Mouse (Mus musculus): ENCODE results near the gene Plcxd2.

Plcxd2 gene

DNA sequence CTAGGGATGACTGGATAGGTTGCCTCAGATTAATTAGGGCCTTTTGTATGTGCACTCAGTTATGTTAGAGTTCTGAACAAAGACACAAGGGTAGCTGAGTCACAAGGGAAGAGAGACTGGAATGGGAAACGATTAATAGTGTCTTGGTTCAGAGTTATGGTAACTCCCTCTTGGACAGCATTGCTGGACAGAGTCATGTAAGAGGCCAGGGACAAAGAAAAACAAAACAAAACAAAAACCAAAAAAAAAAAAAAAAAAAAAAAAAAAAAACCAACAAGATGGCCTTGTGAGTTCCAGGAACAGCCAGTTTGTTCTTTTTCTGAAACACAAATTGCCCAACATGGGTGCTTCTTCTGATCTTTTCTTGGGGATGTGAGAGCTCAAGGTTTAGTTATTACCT lies 23.8 kb downstream of the Plcxd2 start:
- no peak for DNase-seq (ENCODE audit: low spot score)

DNA sequence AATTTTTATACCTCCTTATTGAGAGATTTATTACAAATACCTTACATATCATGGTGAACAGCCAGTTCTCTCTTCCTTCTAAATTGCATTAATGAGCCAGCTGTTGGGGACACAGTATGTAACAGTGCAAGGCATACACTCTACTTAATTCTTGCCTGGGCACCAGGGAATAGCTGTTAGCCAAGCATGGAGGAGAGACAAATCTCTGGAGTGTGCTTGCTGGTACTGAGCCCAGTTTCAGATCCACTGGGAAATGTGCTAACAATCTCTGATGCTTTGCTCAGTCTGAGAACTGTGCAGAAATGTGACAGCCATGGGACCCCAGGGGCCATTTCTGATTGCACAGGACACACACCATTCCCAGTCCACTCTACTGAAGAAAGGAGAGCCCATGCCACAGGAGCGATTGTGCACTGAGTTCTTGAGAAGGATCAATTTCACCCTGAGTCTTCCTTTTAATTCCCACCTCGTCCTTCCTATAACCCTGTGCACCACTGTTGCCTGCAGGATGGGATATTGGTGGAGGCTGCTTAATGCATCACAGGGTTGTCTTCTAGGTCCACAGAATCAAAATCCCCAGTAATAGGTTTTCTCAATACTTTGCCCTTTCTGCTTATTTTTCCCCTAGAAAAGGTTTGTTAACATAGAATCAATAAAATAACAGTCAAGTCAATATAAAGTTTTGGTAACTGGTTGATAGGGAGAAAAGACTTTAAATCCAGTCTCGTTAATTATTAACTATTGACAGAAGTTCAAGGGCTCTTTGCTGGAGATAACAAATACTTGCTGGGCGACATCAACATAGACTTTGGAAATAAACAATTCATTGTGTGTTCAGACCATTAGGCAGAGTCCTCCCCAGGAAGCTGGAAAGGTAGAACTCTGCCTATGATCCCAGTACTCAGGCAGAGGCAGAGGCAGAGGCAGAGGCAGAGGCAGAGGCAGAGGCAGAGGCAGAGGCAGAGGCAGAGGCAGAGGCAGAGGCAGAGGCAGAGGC lies 25.1 kb downstream of the Plcxd2 start:
- DNase-seq (ENCODE audit: low spot score) = no peak

DNA sequence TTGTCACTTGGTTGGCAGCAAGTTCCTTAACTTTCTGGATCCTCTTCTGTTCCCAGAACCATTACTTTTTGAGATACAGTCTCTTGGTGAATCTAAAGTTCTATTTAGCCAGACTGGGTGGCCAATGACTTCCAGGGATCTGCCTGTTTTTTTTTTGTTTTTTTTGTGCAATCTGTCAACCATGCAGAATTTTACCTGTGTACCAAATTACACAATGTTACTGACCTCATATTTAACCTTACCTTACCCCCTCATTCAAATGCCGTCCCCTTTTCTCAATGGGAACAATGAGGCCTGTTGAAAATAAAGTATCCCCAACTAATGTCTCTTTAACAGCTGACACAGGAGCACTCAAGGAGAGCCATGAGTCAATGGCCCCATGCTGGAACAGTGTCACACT lies 33.8 kb downstream of the Plcxd2 start:
- no peak for DNase-seq (ENCODE audit: low spot score)

DNA sequence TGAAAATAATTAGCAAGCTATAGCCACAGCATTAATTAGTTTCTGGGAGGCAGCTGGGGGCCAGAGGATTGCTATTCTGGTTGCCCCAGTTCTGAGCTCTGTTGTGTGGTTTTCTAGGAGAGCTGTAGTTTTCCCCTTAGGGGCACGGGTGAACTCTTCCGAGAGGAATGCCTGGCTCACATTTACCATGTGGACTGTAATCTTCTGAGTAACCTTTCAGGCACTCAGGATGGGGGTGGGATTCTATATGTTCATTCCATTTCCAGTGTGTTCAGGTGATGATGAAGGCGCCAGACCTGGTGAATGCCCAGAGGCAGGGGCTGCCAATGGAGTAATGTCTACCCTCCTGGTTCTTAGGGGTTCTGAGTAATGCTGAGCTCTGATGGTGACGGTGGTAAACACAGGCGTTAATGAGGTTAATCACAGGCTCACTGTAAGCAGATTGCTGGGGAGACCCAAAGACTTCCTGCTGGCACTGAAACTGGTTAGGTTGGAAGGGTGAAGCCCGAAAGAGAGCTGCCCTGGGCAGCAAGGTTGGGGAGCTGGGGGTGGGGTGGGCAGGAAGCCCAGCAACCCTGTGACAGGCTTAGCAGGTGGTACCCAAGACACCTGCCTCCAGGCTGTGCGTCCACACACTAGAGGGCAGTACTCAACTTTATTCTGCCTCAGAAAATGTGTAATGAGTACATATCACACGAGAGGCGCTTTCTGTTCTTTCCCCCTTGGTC lies 35.9 kb downstream of the Plcxd2 start:
- DNase-seq (ENCODE audit: low spot score) = no peak

DNA sequence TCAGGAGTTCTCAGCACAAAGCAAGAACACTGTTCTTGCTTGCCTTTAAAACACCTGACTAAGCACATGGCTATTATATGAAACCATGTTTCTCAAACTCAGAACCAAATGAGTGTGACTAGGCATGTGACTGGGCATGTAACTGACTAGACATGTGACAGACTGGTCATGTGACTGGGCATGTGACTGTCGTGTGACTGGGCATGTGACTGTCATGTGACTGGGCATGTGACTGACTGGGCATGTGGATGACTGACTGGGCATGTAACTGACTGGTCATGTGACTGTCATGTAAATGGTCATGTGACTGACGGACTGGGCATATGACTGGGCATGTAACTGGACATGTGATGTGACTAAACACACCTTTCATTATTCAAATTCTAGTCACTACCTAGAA lies 39.8 kb downstream of the Plcxd2 start:
- DNase-seq (ENCODE audit: low spot score) = no peak

DNA sequence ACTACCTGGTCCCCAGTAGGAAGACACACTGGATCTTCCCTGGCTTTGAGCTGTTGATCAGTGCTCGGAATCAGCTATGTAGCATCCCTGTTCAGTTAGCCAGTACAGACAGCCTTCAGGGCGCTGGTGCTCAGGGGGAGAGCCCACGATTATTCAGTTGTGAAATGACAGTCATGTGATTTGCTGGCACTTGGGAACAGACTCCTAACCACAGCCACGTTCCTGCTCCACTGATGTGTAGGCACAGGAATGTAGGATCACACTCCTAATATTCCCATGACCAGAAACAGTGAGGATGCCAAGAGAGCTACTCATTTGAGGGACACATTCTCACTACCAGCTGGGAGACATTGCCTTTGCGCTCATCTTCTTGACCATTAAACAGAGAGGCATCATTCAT lies 41.3 kb downstream of the Plcxd2 start:
- no peak for DNase-seq (ENCODE audit: low spot score)

DNA sequence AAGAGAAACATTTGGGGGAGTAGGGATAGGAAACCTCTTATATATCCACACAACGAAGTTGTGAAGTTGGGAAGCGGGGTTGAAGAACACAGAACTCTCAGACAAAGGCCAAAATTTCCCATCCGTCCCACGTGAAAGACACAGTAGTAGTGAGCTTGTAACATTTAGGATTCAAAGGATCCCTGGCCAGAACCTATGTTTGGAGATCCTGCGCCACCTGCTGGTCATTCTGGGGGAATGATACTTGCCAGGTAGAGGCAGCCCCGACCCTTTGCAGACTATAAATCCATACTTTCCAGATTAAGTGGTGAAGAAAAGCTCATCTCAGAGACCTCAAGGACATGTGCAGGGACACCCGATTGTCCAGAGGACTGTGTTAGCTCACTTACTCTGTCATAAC lies 42.5 kb downstream of the Plcxd2 start:
- DNase-seq (ENCODE audit: low spot score) = peak; percentile 38

DNA sequence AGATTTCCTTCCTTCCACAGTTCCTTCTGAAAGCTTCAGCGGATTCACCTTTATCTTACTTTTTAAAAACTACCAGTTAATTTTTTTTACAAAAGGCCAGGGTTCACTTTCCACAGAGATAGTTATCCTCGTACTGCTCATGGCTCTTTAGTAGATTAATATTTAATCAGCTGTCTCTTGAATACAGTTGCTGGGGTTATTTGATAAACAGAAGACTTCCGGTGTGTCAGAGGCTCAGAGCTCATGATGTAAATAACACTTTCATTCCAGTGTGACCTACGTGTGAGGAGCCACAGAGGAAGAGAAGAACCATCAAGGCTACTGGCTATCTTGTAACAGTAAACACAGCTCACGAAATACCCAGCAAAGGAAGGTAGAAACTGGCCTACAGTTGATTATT lies 43.4 kb downstream of the Plcxd2 start:
- no peak for DNase-seq (ENCODE audit: low spot score)

DNA sequence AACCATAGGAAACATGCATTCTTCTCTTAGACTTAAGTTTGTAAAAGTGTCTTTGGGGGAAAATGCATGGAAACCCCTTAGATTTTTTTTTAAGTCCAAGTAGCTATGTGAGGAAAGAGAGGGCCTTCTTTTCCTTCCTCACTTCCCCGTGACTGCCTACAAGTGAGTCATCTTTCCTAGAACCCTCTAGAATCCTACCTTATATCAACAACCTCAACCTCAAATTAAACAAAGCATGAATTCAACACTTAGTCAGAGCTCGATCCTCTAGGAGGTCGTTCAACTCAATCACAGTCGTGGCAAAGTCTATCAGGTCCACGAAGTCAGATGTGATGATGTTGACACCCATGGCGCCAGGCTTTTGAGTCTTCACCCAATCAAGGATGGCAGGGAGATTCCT lies 45.2 kb downstream of the Plcxd2 start:
- no peak for DNase-seq (ENCODE audit: low spot score)

DNA sequence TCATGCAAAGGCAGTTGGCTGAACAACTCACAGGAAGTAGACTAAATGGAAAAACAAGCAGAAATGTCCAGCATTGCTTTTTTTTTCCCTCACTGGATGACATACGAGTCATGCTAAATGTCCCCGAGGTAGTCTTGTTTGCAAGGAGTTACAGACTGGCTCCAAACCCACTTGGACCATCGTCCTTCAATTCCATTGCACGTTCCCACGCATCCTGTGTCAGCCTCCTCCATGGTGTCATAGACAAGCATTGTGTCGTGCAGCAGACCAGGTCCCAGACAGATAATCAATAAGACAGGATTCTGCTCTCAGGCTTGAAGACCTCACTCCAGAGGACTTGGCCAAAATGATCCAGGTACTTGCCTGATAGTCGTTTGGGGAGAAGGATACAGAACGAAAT lies 46.2 kb downstream of the Plcxd2 start:
- no peak for DNase-seq (ENCODE audit: low spot score)

DNA sequence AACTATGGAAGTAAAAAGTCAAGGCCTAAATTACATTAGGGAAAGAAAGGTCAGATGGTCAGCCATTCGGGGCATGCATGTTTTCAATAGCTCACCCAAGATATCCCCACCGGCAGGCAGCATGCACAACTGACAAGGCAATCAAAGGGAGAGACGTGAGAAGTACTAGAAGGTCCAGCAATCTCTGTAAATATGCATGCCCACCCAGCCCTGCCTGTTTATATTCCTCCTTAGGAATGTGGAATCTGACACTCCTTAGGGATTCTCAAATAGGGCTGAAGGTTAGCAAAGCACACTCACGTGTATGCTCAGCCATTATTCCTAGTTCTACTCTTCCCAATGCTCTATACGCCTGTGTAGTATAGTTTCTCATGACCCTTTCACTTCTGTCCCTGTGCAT lies 46.9 kb downstream of the Plcxd2 start:
- no peak for DNase-seq (ENCODE audit: low spot score)

DNA sequence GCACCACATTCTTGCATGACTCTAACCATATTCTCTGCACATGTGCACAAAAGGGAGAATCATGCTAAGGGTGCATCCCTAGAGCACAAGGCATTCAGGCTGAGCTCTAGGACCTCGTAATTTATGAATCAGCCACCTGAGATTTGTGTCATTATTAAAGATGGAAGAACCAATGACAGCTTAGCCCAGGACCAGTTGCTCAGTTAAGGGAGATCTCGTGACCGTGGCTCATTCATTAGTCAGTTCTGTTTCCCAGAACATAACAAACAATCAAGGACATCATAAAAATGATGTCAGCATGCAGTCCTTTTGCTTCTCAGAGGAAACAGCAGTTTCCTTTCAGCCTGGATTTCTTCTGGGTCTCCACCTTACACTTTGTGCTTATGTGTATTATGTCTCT lies 49.0 kb downstream of the Plcxd2 start:
- no peak for DNase-seq (ENCODE audit: low spot score)

DNA sequence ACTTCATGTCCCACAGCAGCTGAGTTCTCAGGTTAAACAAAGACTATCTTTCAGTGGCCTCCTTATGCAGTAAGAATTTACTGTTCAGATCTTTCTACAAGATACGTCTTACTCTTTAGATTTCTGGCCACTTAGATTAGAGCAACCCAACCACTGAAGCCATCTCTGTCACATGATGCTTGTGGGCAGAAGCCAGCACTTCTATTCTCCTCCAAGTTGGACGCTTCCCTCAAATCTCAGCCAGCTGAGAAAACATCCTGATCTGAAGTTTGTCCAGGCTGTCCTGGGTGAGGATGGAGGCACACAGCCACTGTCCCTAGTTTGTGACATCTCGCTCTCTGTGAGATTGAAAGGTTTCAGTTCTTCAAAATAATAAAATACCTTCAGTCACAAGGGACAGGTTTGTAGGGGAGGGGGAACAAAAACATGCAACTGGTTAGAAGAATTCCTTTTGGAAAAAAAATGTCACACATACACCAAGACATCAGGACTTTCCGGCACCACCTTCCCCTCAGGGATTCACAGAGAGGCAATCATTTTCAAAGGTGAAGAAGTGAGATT lies 53.5 kb downstream of the Plcxd2 start:
- DNase-seq (ENCODE audit: low spot score) = no peak

DNA sequence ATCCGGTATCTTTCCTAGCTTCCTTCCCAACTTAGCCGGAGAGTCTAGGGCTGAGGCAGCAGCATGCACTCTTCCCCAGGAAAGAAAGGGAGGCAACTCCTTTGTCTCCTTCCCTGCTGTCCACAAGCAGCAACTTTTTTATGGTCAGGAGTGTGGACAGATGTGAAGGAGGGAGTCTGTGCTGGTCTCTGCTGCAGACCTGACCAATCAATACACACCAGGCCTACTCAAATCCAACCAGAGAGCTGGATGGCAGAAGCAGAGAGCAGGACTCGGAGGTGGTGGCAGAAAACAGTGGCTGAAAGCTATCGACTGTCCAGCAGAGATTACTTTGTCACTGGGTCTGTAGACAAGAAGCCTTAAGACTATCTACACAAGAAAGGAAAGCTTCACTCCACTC lies 56.6 kb downstream of the Plcxd2 start, which contains the start of gene Phldb2:
TSS of gene Phldb2 (minus strand) at position 205 of the 400 bp plus-strand sequence.
- DNase-seq (ENCODE audit: low spot score) = no peak

DNA sequence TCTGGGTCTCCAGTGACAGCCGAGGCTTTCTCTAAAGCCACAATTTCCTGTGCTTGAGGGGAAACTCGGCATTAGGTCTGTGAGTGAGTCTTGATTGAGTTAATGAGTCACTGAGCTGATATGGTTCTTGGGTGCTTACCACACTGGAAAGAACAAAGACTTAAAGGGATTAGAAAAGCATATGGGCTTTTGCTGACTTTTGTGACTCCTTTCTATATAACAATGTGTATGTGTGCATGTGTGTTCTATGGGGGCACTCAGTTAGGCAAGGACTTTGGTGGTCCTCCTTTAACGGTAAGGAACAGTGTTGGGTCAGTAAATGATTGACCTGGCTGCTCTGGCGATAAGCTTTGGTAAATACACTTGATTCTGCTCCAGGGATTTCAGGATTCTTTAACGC lies 57.5 kb downstream of the Plcxd2 start:
- DNase-seq (ENCODE audit: low spot score) = no peak

DNA sequence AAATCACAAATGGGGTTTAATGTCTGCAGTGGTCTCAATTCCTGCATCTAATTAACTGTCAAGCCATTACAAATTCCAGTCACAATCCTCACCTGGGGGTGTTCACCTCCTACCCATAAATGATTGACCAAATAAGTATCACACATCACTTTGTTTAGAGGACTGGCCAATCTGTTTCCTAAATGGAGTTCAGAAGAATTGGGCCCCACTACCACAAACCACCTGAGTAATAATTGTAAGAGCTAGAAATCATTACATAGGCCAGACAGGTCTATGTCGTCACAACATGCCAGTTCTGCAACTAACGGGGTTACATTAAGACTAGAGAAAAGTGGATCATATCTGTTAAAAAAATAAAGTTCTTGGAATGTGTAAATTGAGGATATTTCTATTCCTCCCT lies 58.0 kb downstream of the Plcxd2 start:
- DNase-seq (ENCODE audit: low spot score) = no peak

DNA sequence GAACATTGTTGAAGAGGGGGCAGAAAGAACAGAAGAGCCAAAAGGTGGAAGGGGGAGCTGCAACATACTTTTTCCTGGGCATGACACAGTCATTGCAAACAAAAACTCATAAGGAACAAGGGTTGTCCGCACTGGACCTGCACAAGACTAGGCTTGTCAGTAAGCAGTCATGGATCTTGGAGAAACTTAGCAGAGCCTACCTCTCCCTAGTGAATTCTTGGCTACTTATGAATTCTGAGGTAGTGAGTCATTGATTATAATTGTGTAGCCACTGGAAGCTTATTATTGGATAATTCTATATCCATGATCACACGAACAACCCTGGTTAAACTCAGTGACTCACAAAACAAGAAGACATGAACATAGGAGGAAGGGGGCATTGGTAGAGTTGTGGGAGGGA lies 63.7 kb downstream of the Plcxd2 start:
- no peak for DNase-seq (ENCODE audit: low spot score)

DNA sequence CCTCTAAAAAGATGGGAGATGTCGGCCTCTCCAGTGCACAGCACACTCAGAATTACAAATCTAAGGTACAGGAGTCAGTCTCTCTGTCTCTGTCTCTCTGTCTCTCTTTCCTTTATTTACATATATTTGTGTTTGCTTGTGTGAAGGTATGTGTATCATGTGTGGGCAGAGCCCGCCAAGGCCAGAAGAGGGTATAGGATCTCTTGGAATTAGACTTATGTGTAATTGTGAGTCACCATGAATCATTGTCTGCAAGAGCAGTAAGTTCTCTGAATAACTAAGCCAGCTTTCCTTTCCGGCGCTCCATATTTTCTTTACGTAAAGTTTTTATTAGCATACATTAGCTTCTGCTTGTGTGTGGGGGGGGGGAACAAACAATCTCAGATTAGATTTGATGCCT lies 64.4 kb downstream of the Plcxd2 start:
- DNase-seq (ENCODE audit: low spot score) = no peak

DNA sequence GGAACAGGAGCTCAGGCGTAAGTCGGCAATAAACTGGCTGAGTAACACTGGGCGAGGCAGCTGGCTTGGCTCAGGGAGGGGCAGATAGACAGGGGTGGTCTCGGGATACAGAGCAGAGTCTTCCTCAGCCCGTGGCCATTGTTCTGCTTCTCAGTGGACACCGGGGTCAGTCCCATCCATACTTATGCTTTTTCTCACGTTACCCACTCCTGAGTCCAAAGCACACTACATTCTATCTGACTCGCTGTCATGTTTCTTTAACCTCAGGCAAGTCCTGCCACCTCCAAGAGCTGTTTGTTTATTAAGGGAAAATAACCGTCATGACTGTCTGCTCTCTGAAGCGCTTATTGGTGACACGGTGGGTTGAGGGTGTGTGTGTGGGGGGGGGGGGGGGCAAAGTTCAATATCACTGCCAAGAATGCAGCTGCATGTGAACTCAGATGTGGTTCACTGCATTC lies 64.8 kb downstream of the Plcxd2 start:
- no peak for DNase-seq (ENCODE audit: low spot score)

DNA sequence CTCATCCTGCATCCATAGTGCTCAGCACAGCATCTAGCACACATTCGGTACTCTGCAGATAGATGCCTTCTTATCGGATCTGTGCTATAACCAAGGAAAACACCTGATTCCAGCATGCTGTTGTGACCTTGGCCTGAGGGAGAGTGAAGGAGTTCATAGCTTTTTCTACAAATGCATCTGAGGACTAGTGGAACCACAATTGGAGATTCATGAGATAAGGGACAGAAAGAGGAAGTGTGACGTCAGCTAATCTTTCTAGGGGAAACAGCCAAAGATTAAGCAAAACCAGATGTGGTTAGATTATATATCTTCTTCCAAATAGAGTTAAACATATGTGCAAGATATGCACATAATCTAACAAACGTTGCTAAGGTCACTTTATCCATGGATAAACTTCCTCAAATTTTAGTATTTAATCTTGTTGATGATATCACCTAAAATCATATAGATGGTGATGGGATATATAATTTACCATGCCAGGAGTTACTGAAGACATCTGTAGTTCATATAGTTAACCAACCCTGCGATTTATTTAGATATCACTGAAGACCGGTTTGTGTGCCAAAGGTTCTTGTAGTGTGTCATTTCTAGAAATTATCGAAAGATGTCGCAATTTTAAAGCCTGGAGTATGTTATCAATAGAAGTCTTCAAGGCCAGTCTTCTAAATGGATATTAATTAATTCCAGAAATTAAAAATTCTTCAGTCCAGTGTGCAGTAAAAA lies 67.7 kb downstream of the Plcxd2 start:
- DNase-seq (ENCODE audit: low spot score) = no peak

DNA sequence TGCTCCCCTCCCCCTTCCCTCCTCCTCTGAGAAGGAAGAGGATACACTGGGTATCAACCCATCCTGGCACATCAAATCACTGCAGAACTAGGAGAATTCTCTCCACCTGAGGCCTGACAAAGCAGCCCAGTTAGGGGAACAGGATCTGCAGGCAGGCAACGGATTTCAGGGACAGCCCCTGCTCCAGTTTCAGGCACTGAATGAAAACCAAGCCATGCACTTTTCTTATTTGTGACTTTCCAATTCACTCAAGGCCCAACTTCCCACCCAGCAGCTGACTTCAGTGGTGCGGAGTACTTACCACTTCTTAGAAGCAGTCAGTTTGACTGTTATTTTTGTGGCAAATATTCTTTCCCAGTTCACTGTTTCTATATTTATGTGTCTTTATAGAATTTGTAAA lies 69.3 kb downstream of the Plcxd2 start:
- no peak for DNase-seq (ENCODE audit: low spot score)

DNA sequence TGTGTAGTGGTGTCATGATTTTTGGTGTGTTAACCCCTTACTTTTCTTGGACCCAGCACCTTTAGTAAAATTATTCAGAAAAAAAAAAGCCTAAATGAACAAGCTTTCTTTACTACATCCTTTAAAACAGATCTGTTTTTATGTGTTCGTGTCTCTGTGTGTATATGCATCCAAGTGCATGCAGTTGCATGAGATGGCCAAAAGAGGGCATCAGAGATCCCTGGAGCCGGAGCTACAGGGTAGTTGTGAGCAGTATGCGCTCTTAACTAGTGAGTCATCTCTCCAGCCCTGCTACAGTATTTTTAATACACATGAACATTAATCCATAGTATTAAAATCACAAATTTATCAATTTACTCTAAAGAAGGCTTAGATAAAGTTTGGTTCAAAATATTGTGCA lies 70.6 kb downstream of the Plcxd2 start:
- no peak for DNase-seq (ENCODE audit: low spot score)
